Mouse (Mus musculus): ENCODE results near the gene Patz1. TPM values are rescaled to one million over a fixed set of nuclear protein-coding genes. Genes with fewer than 3 reads are reported as not detected.

Patz1 gene
- polyA plus RNA-seq, 1 experiment: 79.0 TPM

DNA sequence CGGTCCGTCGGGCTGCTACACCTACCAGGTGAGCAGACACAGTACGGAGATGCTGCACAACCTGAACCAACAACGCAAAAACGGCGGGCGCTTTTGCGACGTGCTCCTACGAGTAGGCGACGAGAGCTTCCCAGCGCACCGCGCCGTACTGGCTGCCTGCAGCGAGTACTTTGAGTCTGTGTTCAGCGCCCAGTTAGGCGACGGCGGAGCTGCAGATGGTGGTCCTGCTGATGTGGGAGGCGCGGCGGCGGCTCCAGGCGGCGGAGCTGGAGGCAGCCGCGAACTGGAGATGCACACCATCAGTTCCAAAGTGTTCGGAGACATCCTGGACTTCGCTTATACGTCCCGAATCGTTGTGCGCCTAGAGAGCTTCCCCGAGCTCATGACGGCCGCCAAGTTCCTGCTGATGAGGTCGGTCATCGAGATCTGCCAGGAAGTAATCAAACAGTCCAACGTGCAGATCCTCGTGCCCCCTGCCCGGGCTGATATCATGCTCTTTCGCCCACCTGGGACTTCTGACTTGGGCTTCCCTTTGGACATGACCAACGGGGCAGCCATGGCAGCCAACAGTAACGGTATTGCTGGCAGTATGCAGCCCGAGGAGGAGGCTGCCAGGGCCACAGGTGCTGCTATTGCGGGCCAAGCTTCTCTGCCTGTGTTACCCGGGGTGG lies 2.1 kb downstream of the Patz1 start:
- peaks cover 37% of the 10 kb centered on the region for H3K36me3 ChIP-seq (replicated peaks; ENCODE audit: low read length)
- H3K9me3 ChIP-seq: no peaks in the 10 kb centered on the region
- no peaks in the 10 kb centered on the region for H3K27me3 ChIP-seq (replicated peaks)
- TF ChIP-seq GATA1 (IDR thresholded peaks at IDR 0.05; ENCODE audit: borderline replicate concordance, low read length): no peak
- TF ChIP-seq FLI1 (IDR thresholded peaks at IDR 0.05; ENCODE audit: low read length): no peak
- peak overlapping the region; percentile 99 for H3K4me3 ChIP-seq (replicated peaks)
- H3K4me1 ChIP-seq: peaks cover 61% of the 10 kb centered on the region

DNA sequence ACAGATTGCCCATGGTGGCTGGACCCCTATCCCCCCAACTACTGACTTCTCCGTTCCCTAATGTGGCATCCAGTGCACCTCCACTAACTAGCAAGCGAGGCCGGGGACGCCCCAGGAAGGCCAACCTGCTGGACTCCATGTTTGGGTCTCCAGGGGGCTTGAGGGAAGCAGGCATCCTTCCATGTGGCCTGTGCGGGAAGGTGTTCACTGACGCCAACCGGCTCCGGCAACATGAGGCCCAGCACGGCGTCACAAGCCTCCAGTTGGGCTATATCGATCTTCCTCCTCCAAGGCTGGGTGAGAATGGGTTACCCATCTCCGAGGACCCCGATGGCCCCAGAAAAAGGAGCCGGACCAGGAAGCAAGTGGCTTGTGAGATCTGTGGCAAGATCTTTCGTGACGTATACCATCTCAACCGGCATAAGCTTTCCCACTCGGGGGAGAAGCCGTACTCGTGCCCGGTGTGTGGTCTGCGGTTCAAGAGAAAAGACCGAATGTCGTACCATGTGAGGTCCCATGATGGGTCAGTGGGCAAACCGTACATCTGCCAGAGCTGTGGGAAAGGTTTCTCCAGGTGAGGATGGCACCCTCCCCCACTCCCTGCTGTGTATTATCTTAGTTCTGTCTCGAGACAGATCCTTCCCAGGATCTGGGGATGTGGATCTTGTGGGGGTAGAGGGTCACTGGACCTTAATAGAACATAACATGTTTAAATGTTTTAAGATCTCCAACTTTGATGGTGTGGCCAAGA lies 2.8 kb downstream of the Patz1 start:
- peaks cover 68% of the 10 kb centered on the region for H3K4me1 ChIP-seq
- peaks cover 44% of the 10 kb centered on the region for H3K36me3 ChIP-seq (replicated peaks; ENCODE audit: low read length)
- peak overlapping the region; percentile 99 for H3K4me3 ChIP-seq (replicated peaks)
- no peaks in the 10 kb centered on the region for H3K9me3 ChIP-seq
- no peak for TF ChIP-seq FLI1 (IDR thresholded peaks at IDR 0.05; ENCODE audit: low read length)
- no peak for TF ChIP-seq GATA1 (IDR thresholded peaks at IDR 0.05; ENCODE audit: borderline replicate concordance, low read length)
- H3K27me3 ChIP-seq (replicated peaks): no peaks in the 10 kb centered on the region

DNA sequence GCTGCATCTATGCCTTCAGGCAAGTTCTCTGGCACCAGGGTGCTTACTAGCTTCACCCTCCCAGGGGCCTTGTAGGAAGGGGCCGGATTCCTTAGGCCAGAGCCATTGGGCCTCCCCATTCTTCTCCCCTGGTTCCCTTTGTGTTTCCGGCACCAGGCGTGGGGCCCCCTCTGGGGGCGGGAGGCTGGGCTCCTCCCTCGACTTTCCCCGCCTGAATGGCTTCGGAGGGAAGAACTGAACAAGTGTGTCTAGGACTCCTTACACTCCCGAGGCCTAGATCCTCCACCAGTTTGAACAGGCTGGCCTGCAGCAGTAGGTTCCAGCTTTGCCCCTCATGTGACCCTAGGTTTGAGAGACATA lies 3.4 kb downstream of the Patz1 start:
- H3K36me3 ChIP-seq (replicated peaks; ENCODE audit: low read length): peaks cover 50% of the 10 kb centered on the region
- H3K9me3 ChIP-seq: no peaks in the 10 kb centered on the region
- H3K4me1 ChIP-seq: peaks cover 74% of the 10 kb centered on the region
- peak overlapping the region; percentile 99 for H3K4me3 ChIP-seq (replicated peaks)
- TF ChIP-seq FLI1 (IDR thresholded peaks at IDR 0.05; ENCODE audit: low read length): 0 out of 2 replicates have a peak, but pooled peaks have one; percentile 8
- TF ChIP-seq GATA1 (IDR thresholded peaks at IDR 0.05; ENCODE audit: borderline replicate concordance, low read length): no peak
- no peaks in the 10 kb centered on the region for H3K27me3 ChIP-seq (replicated peaks)

DNA sequence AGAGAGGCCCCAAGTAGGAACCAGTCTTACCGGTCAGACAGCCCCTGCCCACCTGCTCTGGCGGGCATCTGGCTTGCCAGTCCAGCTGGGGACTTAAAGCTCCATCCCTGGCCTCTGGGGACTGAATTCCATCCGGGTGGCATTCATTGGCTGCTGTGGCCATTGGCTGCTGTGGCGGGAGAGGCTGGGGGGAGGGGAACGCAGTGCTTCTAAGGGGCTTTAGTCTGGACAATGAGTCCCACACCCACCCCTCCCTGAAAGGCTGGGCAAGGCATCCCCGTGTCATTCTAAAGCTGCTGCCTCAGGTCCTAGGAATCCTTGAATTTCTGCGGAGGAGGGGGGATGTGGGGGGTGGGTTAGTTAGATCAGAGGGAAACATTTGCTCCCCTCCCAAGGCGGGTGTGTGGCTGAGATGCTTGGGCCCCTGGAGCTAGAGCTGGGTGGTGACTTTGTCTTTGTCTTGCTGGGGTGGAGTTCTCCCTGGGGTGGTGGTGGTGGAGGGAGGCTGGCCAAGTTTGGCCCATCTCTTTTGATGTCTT lies 4.1 kb downstream of the Patz1 start:
- H3K9me3 ChIP-seq: no peaks in the 10 kb centered on the region
- peak overlapping the region; percentile 99 for H3K4me3 ChIP-seq (replicated peaks)
- peaks cover 78% of the 10 kb centered on the region for H3K4me1 ChIP-seq
- H3K36me3 ChIP-seq (replicated peaks; ENCODE audit: low read length): peaks cover 57% of the 10 kb centered on the region
- H3K27me3 ChIP-seq (replicated peaks): no peaks in the 10 kb centered on the region
- no peak for TF ChIP-seq GATA1 (IDR thresholded peaks at IDR 0.05; ENCODE audit: borderline replicate concordance, low read length)
- TF ChIP-seq FLI1 (IDR thresholded peaks at IDR 0.05; ENCODE audit: low read length): no peak

DNA sequence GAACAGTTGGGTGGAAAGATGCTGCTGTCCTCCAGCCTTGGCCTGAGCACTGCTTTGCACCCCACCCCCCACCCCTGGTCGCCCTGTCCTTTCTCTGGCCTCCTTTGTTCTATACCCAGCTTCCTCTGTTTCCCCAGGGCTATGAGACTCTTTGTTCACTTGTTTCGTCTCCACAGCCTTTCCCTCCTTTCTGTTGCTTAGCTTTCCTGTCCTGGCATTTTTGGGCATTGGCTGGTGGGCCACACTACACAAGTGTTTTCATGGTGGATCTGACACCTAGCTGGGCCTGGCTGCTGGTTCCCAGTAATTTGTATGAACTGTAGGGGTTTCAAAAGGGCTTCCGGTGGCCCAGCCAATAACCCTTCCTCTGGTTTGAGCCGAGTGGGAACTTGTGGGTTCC lies 4.7 kb downstream of the Patz1 start:
- peaks cover 78% of the 10 kb centered on the region for H3K4me1 ChIP-seq
- H3K36me3 ChIP-seq (replicated peaks; ENCODE audit: low read length): peaks cover 63% of the 10 kb centered on the region
- TF ChIP-seq GATA1 (IDR thresholded peaks at IDR 0.05; ENCODE audit: borderline replicate concordance, low read length): no peak
- no peak for TF ChIP-seq FLI1 (IDR thresholded peaks at IDR 0.05; ENCODE audit: low read length)
- H3K4me3 ChIP-seq (replicated peaks): peak overlapping the region; percentile 99
- H3K9me3 ChIP-seq: no peaks in the 10 kb centered on the region
- H3K27me3 ChIP-seq (replicated peaks): no peaks in the 10 kb centered on the region

DNA sequence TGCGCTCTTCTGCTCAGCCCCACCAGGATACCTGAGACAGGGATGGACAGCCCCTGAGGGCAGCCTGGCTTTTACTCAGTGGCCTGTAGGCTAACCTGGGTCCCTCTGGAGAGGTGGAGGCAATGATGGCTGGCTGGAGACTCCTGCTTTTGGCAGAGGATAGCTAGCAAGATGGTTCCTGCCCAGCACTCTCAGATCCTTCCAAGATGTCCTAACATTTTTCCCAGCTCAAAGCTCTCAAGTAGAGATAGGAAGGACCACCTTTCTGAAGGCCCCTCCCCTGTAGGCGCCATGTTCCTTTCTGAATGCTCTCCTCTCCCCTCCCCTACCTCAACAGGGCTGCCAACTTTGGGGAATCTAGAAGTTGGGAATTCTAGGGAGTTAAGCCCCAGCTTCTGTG lies 6.0 kb downstream of the Patz1 start:
- H3K27me3 ChIP-seq (replicated peaks): no peaks in the 10 kb centered on the region
- H3K9me3 ChIP-seq: no peaks in the 10 kb centered on the region
- TF ChIP-seq FLI1 (IDR thresholded peaks at IDR 0.05; ENCODE audit: low read length) (no peak), GATA1 (IDR thresholded peaks at IDR 0.05; ENCODE audit: borderline replicate concordance, low read length) (no peak)
- peaks cover 76% of the 10 kb centered on the region for H3K36me3 ChIP-seq (replicated peaks; ENCODE audit: low read length)
- H3K4me1 ChIP-seq: peaks cover 82% of the 10 kb centered on the region
- H3K4me3 ChIP-seq (replicated peaks): peak overlapping the region; percentile 99

DNA sequence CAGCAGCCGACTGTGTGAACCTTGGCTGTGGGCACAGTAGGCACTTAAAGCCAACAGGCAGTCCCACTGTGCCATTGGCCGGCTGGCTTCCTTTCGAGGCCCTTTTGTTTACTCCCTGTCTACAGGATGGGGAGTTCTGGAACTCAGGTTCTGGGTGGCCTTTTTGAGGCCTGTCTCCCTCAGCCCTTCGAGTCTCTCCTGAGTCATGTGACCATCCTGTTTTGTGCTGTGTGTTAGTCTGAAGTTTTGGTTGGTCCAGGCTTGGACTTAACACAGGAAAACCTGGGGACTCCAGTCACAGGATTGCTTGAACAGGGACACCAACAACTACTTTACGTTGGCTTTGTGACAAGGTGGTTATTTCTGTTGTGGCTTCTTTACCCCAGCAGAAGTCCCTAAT lies 7.4 kb downstream of the Patz1 start:
- H3K27me3 ChIP-seq (replicated peaks): no peaks in the 10 kb centered on the region
- no peak for TF ChIP-seq GATA1 (IDR thresholded peaks at IDR 0.05; ENCODE audit: borderline replicate concordance, low read length)
- TF ChIP-seq FLI1 (IDR thresholded peaks at IDR 0.05; ENCODE audit: low read length): no peak
- peaks cover 94% of the 10 kb centered on the region for H3K4me1 ChIP-seq
- H3K9me3 ChIP-seq: no peaks in the 10 kb centered on the region
- H3K4me3 ChIP-seq (replicated peaks): peak overlapping the region; percentile 81
- peaks cover 88% of the 10 kb centered on the region for H3K36me3 ChIP-seq (replicated peaks; ENCODE audit: low read length)

DNA sequence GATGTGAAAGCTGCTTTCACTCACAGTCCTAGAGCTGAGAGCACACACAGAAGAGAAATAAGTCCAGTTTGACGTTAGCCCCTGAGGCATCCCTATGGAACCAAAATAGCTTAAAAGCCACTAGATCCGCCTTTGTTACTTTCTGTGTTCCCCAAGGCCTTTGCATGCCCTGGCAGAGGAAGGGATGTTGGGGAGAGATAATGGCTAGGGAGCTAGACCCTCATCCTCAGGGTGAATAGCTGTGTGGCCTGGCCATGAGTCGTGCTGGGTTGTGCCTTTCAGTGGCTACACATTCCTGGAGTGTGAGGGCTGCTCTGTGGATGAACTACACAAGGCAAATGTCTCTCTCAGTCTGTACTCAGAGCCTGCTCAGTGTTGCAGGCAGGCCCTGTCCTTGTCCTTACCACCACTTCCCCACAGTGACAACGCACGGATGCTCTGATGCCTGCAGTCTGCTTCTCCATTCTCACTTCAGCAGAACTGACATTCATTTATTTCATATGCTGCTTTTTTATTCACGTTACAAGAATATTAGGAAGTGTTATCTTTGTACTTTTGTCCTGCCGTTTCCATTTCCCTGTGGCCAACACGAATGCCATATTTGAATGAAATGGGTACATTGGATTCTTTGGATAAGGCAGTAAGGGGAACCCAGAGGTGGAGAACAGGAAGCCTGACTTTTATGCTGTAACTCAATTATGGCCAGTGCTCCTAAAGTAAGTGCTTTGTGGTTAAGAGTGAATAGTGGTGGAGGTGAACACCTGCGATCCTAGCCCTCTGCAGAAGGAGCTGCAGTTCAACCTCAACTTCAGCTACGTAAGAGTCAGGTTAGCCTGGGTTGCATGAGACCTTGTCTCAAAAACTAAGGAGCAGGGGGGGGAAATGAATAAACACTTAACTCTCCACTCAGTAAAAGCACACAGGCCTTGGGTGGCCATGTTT lies 9.5 kb downstream of the Patz1 start:
- no peaks in the 10 kb centered on the region for H3K27me3 ChIP-seq (replicated peaks)
- TF ChIP-seq GATA1 (IDR thresholded peaks at IDR 0.05; ENCODE audit: borderline replicate concordance, low read length): peak; percentile 84; the same call in 2 of the 3 replicates
- no peak; the same call in 1 of the 2 replicates for TF ChIP-seq FLI1 (IDR thresholded peaks at IDR 0.05; ENCODE audit: low read length)
- H3K9me3 ChIP-seq: no peaks in the 10 kb centered on the region
- peak overlapping the region; percentile 87 for H3K4me3 ChIP-seq (replicated peaks)
- H3K4me1 ChIP-seq: peaks cover 100% of the 10 kb centered on the region
- peaks cover 95% of the 10 kb centered on the region for H3K36me3 ChIP-seq (replicated peaks; ENCODE audit: low read length)

DNA sequence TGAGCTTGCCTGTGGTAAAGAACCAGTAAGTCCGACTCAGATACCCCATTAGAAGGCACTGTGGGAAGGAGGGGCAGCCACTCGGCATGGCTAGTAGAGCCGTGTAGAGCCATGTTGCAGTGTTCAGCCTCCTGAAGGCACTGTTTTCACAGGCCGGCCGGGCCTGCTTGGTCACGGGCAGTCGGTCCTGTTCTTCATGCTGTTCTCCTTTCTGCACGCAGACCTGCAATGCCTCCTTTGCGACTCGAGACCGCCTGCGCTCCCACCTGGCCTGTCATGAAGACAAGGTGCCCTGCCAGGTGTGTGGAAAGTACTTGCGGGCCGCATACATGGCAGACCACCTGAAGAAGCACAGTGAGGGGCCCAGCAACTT lies 10.1 kb downstream of the Patz1 start:
- H3K27me3 ChIP-seq (replicated peaks): no peaks in the 10 kb centered on the region
- H3K4me1 ChIP-seq: peaks cover 100% of the 10 kb centered on the region
- TF ChIP-seq FLI1 (IDR thresholded peaks at IDR 0.05; ENCODE audit: low read length): no peak
- TF ChIP-seq GATA1 (IDR thresholded peaks at IDR 0.05; ENCODE audit: borderline replicate concordance, low read length): no peak
- H3K4me3 ChIP-seq (replicated peaks): peak overlapping the region; percentile 71
- H3K36me3 ChIP-seq (replicated peaks; ENCODE audit: low read length): peaks cover 95% of the 10 kb centered on the region
- H3K9me3 ChIP-seq: no peaks in the 10 kb centered on the region
